Mouse (Mus musculus) urinary bladder, postnatal 10 days (tissue): ENCODE measurements around the gene Lzts2.

Source experiments
- DNase-seq: peaks from one replicate; pipeline ENCODE4 v3.0.0; 2022; ENCODE audit warnings: low spot score

The Lzts2 gene

GRCm38 (mm10) chr19:45014335-45014971 lies at the start of gene Lzts2:
TSS of gene Lzts2 (plus strand) at chr19:45014414.
- no peak for DNase-seq

GRCm38 (mm10) chr19:44965978-44966377 lies 48.2 kb upstream of the Lzts2 start:
- no peak for DNase-seq

GRCm38 (mm10) chr19:44968329-44968728 lies 45.9 kb upstream of the Lzts2 start:
- no peak for DNase-seq

- no peak for DNase-seq
Observed at GRCm38 (mm10) chr19:44976636-44977035, 37.6 kb upstream of the Lzts2 start.

- DNase-seq = no peak
Observed at GRCm38 (mm10) chr19:44977148-44977547, 37.1 kb upstream of the Lzts2 start.

GRCm38 (mm10) chr19:44980787-44981186 lies 33.4 kb upstream of the Lzts2 start:
- DNase-seq = no peak

GRCm38 (mm10) chr19:44982477-44983115 lies 31.6 kb upstream of the Lzts2 start:
- no peak for DNase-seq

- no peak for DNase-seq
Observed at GRCm38 (mm10) chr19:44983366-44983765, 30.8 kb upstream of the Lzts2 start.

- DNase-seq = no peak
Observed at GRCm38 (mm10) chr19:44984420-44984819, 29.8 kb upstream of the Lzts2 start.

- DNase-seq = no peak
Observed at GRCm38 (mm10) chr19:44985159-44985988, 28.8 kb upstream of the Lzts2 start.

- DNase-seq = no peak
Observed at GRCm38 (mm10) chr19:44987004-44987403, 27.2 kb upstream of the Lzts2 start.

- DNase-seq = no peak
Observed at GRCm38 (mm10) chr19:44987851-44988250, 26.4 kb upstream of the Lzts2 start.

- no peak for DNase-seq
Observed at GRCm38 (mm10) chr19:44988321-44988720, 25.9 kb upstream of the Lzts2 start.

- no peak for DNase-seq
Observed at GRCm38 (mm10) chr19:44988831-44989566, 25.2 kb upstream of the Lzts2 start, which contains the start of gene Sema4g. TSS of gene Sema4g (plus strand) at chr19:44989101.

- DNase-seq = no peak
Observed at GRCm38 (mm10) chr19:44989567-44990495, 24.4 kb upstream of the Lzts2 start.

- DNase-seq = no peak
Observed at GRCm38 (mm10) chr19:44991031-44991430, 23.2 kb upstream of the Lzts2 start.

- no peak for DNase-seq
Observed at GRCm38 (mm10) chr19:44992246-44992645, 22.0 kb upstream of the Lzts2 start.

- no peak for DNase-seq
Observed at GRCm38 (mm10) chr19:44992712-44993111, 21.5 kb upstream of the Lzts2 start.

GRCm38 (mm10) chr19:44997786-44998185 lies 16.4 kb upstream of the Lzts2 start:
- no peak for DNase-seq

- no peak for DNase-seq
Observed at GRCm38 (mm10) chr19:44999647-45000046, 14.6 kb upstream of the Lzts2 start.

GRCm38 (mm10) chr19:45002301-45002700 lies 11.9 kb upstream of the Lzts2 start:
- no peak for DNase-seq
